Mouse (Mus musculus) thymus, adult 18-20 months (tissue): Measurements from ENCODE around the gene Tesmin.
A peak's percentile ranks its signal among the peaks of the same experiment; 100 is the strongest.

ENCODE experiments used
- DNase-seq, 2 experiments: peaks; one replicate each; pipeline ENCODE4 v3.0.0; 2022; ENCODE audit warnings: mixed read lengths in 2 of 2

The Tesmin gene

DNA sequence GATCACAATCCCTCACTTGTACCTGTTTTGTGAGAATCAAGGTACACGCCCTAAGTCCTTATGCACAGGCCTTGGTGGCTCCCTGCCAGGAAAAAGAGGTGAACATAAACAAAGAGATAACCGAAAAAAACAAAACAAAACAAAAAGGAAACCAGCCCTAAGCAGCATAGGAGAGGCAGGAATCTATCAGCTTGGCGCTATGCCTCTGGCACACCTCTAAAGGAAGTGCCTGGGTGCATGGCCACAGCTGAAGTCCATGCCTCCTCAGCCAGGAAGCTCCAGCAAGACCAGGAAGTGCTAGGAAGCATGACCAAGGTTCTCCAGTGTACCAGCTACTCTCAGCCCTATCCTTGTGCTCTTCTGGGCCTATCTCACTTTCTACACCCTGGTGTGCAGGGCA is 60.6 kb downstream of the Tesmin start:
- no peak for DNase-seq

DNA sequence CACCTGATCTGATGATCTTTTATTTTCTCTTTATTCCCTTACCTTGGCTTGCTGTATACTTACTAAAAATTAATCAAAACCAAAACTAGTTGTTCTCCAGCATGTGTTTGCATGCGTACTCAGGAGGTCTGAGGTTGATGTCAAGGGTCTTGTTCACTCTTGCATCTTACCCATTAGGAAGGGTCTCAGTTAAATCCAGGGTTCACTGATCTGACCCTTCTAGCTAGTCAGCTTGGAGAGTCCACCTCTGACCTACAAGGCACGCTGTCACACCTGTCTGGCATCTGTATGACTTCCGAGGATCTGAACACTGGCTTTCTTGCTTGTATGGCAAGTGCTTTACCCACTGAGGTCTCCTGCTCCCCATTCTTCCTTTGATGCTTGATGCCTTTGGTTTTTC is 62.1 kb downstream of the Tesmin start:
- no peak for DNase-seq

DNA sequence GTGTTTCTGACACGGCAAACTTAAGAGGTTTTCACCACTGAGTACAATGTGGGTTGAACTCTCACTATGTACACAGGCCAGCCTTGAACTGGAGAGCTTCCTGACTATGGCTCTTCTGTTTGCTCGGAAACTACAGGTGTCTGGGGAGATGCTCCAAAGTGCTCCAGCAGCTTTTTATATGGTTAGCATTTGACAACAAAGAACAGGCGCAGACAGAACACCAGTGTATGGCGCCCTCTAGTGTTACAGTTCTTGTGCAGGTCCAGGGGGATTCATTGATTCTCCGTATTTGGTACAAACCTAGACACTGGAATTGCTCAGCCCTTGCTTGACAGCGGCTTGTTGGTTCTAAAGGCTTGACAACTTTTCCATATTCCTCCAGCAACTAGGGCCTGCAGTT is 62.5 kb downstream of the Tesmin start:
- DNase-seq, result peak in 1 of 2 experiments; percentile 60

DNA sequence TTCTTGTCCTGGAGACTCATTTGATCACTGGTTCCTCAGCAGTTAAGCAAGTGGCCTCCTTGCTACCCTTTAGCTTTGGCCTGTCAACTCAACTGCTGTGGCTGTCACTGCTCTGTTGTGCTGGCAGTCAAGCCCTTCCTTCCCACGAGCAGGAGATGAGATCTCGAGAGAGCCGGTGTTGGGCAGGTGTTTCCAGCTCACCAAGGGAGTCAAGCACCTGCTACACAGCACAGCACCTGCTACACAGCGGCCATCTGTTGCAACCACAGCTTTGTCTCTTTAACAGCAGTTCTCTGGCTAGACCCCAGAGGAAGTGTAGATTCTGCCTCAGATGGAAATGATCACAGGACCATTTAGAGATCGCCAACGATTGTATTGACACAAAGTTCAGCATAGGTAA is 63.0 kb downstream of the Tesmin start:
- DNase-seq, result peak; percentile 73 to 85
